Mouse (Mus musculus): ENCODE data around the gene Wiz. TPM values are rescaled to one million over a fixed set of nuclear protein-coding genes. Genes with fewer than 3 reads are reported as not detected.
A peak's percentile ranks its signal among the peaks of the same experiment; 100 is the strongest.

Gene Wiz
- polyA plus RNA-seq (2014; fragmentation: Nextera tagmentation; extraction: Ambion mirVana): 40.8 and 59.2 TPM in 2 replicates

DNA sequence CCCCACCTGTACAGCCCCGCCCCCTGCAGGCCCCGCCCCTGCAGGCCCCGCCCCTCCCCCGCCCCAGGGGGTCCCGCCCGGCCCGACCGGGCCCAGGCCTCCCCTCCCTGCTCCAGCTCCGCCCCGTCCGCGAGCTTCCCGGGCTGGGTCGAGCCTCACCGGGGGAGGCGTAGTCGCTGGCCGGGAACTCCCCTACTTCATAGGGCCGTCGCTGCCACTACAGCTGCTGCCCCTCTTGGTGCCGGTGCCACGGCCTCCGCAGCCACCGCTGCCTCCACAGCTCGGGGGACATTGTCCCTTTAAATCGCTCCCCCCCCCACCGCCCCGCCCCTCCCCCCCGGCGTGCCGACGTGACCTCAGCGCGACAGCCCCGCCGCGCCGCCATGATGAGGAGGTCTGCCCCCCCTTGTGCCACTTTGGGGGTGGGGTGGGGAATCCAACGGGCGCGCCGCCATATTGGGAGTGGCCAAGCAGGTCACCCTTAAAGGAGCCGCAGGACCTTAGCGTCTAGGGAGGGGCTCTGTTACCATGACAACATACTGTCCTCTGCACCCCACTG lies at the start of gene Wiz:
TSS of gene Wiz (minus strand) at position 339 of the 559 bp plus-strand sequence.
- Histone ChIP-seq H3K4me3 (replicated peaks; ENCODE audit: low read depth, low read length) (peak within 1 kb of the TSS; percentile 82), H3K9me3 (ENCODE audit: control insufficient read depth, low read length) (no peaks in the 10 kb centered on the region), H3K9ac (replicated peaks; ENCODE audit: low read length) (peak within 1 kb of the TSS; percentile 90), H3K4me2 (ENCODE audit: low read length) (peak within 1 kb of the TSS; percentile 92), H3K27ac (replicated peaks; ENCODE audit: low read depth, low read length) (peak within 1 kb of the TSS; percentile 85), H3K36me3 (ENCODE audit: control insufficient read depth, insufficient read depth, low read length) (peaks cover 22% of the 10 kb centered on the region), H3K4me1 (ENCODE audit: control insufficient read depth, insufficient read depth, low read length) (peaks cover 13% of the 10 kb centered on the region), H3K27me3 (ENCODE audit: control insufficient read depth, insufficient read depth, low read length) (peaks cover 22% of the 10 kb centered on the region)
- peak; percentile 97 for DNase-seq
- peak; percentile 90 for ATAC-seq (ENCODE audit: low FRiP score, low TSS enrichment)
- WGBS: under 1% methylated on average over 34 of the region's 44 CpGs

GRCm38 (mm10) chr17:32437106-32437505 lies 47.9 kb upstream of the Wiz start:
- ATAC-seq (ENCODE audit: low FRiP score, low TSS enrichment): no peak

DNA sequence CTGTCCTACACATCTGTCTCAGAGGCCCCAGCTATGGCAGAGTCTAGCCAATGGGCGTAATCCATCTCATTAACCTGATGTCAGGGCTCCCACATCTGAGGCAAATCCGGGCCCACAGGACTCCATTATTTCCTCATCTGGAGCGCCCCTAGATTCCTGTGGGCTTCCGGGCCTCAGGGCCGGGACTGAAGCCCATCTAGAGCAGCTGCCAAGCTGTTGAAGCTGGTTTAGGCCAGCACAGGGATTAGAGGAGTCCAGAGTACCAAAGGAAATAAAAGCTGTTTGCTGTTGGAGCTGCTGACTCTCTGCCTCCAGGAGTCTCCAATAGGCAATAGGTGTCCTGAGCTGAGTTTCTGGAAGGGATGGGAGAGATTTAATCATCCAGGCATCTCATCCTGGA lies 45.9 kb upstream of the Wiz start:
- Histone ChIP-seq H3K4me3 (replicated peaks; ENCODE audit: low read depth, low read length) (no peak overlapping the region), H3K9ac (replicated peaks; ENCODE audit: low read length) (no peak overlapping the region), H3K4me2 (ENCODE audit: low read length) (no peak overlapping the region), H3K9me3 (ENCODE audit: control insufficient read depth, low read length) (no peaks in the 10 kb centered on the region), H3K27ac (replicated peaks; ENCODE audit: low read depth, low read length) (no peak overlapping the region), H3K27me3 (ENCODE audit: control insufficient read depth, insufficient read depth, low read length) (no peaks in the 10 kb centered on the region), H3K36me3 (ENCODE audit: control insufficient read depth, insufficient read depth, low read length) (no peaks in the 10 kb centered on the region), H3K4me1 (ENCODE audit: control insufficient read depth, insufficient read depth, low read length) (no peaks in the 10 kb centered on the region)
- ATAC-seq (ENCODE audit: low FRiP score, low TSS enrichment) (no peak), DNase-seq (no peak)
- 72% methylated on average over 5 of the region's 5 CpGs for whole genome bisulfite sequencing

More at GRCm38 (mm10) chr17:32437106-32437505, 47.9 kb upstream of the Wiz start:
- no peaks in the 10 kb centered on the region for H3K4me1 ChIP-seq (ENCODE audit: control insufficient read depth, insufficient read depth, low read length)
- H3K27me3 ChIP-seq (ENCODE audit: control insufficient read depth, insufficient read depth, low read length): no peaks in the 10 kb centered on the region
- no peaks in the 10 kb centered on the region for H3K36me3 ChIP-seq (ENCODE audit: control insufficient read depth, insufficient read depth, low read length)
- no peak overlapping the region for H3K9ac ChIP-seq (replicated peaks; ENCODE audit: low read length)
- no peak overlapping the region for H3K27ac ChIP-seq (replicated peaks; ENCODE audit: low read depth, low read length)
- no peak overlapping the region for H3K4me2 ChIP-seq (ENCODE audit: low read length)
- DNase-seq: no peak
- 91% methylated on average over 4 of the region's 4 CpGs for WGBS
- H3K4me3 ChIP-seq (replicated peaks; ENCODE audit: low read depth, low read length): no peak overlapping the region
- H3K9me3 ChIP-seq (ENCODE audit: control insufficient read depth, low read length): no peaks in the 10 kb centered on the region

DNA sequence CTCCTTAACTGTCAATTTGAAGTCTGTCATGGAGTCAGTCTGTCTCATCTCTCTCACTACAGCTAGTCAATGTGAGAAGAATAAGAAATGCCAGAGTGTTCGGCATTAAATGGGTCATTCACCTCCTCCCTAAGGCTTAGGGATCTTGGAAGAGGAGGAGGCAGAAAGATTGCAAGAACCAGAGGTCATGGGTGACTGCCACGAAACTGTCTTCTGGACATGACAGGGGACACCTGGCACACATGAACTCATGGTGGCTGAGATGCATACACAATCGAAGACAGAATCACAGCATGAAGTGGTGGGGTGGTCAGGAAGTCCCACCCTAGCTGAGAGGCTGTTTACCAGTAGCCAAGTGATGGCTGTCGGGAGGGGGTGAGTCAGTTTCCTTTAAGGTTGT lies 45.1 kb upstream of the Wiz start:
- DNase-seq (no peak), ATAC-seq (ENCODE audit: low FRiP score, low TSS enrichment) (no peak)
- H3K9me3 ChIP-seq (ENCODE audit: control insufficient read depth, low read length): no peaks in the 10 kb centered on the region
- no peaks in the 10 kb centered on the region for H3K36me3 ChIP-seq (ENCODE audit: control insufficient read depth, insufficient read depth, low read length)
- no peak overlapping the region for H3K4me3 ChIP-seq (replicated peaks; ENCODE audit: low read depth, low read length)
- no peaks in the 10 kb centered on the region for H3K27me3 ChIP-seq (ENCODE audit: control insufficient read depth, insufficient read depth, low read length)
- 83% methylated on average over 4 of the region's 4 CpGs for WGBS
- H3K4me2 ChIP-seq (ENCODE audit: low read length): no peak overlapping the region
- no peak overlapping the region for H3K27ac ChIP-seq (replicated peaks; ENCODE audit: low read depth, low read length)
- H3K4me1 ChIP-seq (ENCODE audit: control insufficient read depth, insufficient read depth, low read length): no peaks in the 10 kb centered on the region
- H3K9ac ChIP-seq (replicated peaks; ENCODE audit: low read length): no peak overlapping the region

DNA sequence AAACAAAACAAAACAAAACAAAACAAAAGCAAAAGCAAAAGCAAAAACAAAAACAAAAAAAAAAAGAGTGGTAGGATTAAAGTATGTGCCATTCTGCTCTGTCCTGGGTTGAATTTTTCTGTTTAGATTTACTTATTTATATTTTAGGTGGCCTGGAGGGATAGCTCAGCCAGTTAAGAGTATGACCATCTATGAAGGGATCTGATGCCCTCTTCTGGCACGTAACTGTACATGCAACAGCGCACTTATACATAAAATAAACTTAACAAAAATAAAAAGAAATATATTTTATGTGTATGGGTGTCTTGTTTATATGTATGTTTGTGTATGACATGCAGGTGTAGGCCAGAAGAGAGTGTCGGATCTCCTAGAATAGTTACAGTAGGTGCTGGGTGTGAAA lies 42.7 kb upstream of the Wiz start:
- Histone ChIP-seq H3K36me3 (ENCODE audit: control insufficient read depth, insufficient read depth, low read length) (no peaks in the 10 kb centered on the region), H3K4me3 (replicated peaks; ENCODE audit: low read depth, low read length) (no peak overlapping the region), H3K27ac (replicated peaks; ENCODE audit: low read depth, low read length) (no peak overlapping the region), H3K9me3 (ENCODE audit: control insufficient read depth, low read length) (no peaks in the 10 kb centered on the region), H3K9ac (replicated peaks; ENCODE audit: low read length) (no peak overlapping the region), H3K4me1 (ENCODE audit: control insufficient read depth, insufficient read depth, low read length) (no peaks in the 10 kb centered on the region), H3K4me2 (ENCODE audit: low read length) (no peak overlapping the region), H3K27me3 (ENCODE audit: control insufficient read depth, insufficient read depth, low read length) (no peaks in the 10 kb centered on the region)
- WGBS: 69% methylated on average over 3 of the region's 3 CpGs
- no peak for ATAC-seq (ENCODE audit: low FRiP score, low TSS enrichment)
- peak; percentile 62 for DNase-seq

GRCm38 (mm10) chr17:32426610-32427009 lies 37.4 kb upstream of the Wiz start:
- H3K9me3 ChIP-seq (ENCODE audit: control insufficient read depth, low read length): no peaks in the 10 kb centered on the region
- H3K27me3 ChIP-seq (ENCODE audit: control insufficient read depth, insufficient read depth, low read length): no peaks in the 10 kb centered on the region
- H3K4me2 ChIP-seq (ENCODE audit: low read length): no peak overlapping the region
- ATAC-seq (ENCODE audit: low FRiP score, low TSS enrichment): no peak
- H3K4me3 ChIP-seq (replicated peaks; ENCODE audit: low read depth, low read length): no peak overlapping the region
- DNase-seq: no peak
- H3K4me1 ChIP-seq (ENCODE audit: control insufficient read depth, insufficient read depth, low read length): no peaks in the 10 kb centered on the region
- no peak overlapping the region for H3K9ac ChIP-seq (replicated peaks; ENCODE audit: low read length)
- no peak overlapping the region for H3K27ac ChIP-seq (replicated peaks; ENCODE audit: low read depth, low read length)
- H3K36me3 ChIP-seq (ENCODE audit: control insufficient read depth, insufficient read depth, low read length): no peaks in the 10 kb centered on the region

DNA sequence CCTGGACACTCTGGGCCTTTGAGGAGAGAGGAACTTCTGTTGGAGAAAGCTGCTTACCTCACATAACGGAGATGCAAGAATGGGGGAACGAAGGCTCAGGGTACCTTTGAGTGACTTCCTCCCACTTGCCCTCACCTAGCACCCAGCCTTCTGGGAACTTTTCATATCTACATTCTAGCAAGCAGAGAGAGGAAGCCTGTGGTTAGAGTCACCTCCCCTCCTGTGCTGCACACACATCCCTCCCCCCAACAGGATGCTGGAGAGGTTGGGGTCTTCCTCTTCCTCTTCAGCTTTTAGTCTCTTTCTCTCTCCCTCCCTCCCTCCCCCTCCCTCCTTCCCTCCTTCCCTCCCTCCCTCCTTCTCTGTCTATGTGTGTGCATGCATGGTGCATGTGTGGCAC lies 34.8 kb upstream of the Wiz start, which contains the start of gene Pglyrp2:
TSS of gene Pglyrp2 (minus strand) at position 134 of the 400 bp plus-strand sequence.
- 92% methylated on average over 2 of the region's 2 CpGs for WGBS
- DNase-seq (no peak), ATAC-seq (ENCODE audit: low FRiP score, low TSS enrichment) (no peak)
- Histone ChIP-seq H3K9me3 (ENCODE audit: control insufficient read depth, low read length) (no peaks in the 10 kb centered on the region), H3K9ac (replicated peaks; ENCODE audit: low read length) (no peak within 1 kb of the TSS), H3K27ac (replicated peaks; ENCODE audit: low read depth, low read length) (no peak within 1 kb of the TSS), H3K27me3 (ENCODE audit: control insufficient read depth, insufficient read depth, low read length) (no peaks in the 10 kb centered on the region), H3K4me1 (ENCODE audit: control insufficient read depth, insufficient read depth, low read length) (no peaks in the 10 kb centered on the region), H3K4me3 (replicated peaks; ENCODE audit: low read depth, low read length) (no peak within 1 kb of the TSS), H3K36me3 (ENCODE audit: control insufficient read depth, insufficient read depth, low read length) (no peaks in the 10 kb centered on the region), H3K4me2 (ENCODE audit: low read length) (no peak within 1 kb of the TSS)

GRCm38 (mm10) chr17:32420781-32421180 lies 31.5 kb upstream of the Wiz start:
- Histone ChIP-seq H3K9ac (replicated peaks; ENCODE audit: low read length) (no peak overlapping the region), H3K9me3 (ENCODE audit: control insufficient read depth, low read length) (no peaks in the 10 kb centered on the region), H3K4me1 (ENCODE audit: control insufficient read depth, insufficient read depth, low read length) (no peaks in the 10 kb centered on the region), H3K27ac (replicated peaks; ENCODE audit: low read depth, low read length) (no peak overlapping the region), H3K4me3 (replicated peaks; ENCODE audit: low read depth, low read length) (no peak overlapping the region), H3K27me3 (ENCODE audit: control insufficient read depth, insufficient read depth, low read length) (no peaks in the 10 kb centered on the region), H3K4me2 (ENCODE audit: low read length) (no peak overlapping the region), H3K36me3 (ENCODE audit: control insufficient read depth, insufficient read depth, low read length) (no peaks in the 10 kb centered on the region)
- ATAC-seq (ENCODE audit: low FRiP score, low TSS enrichment): no peak
- WGBS: 86% methylated on average over 8 of the region's 8 CpGs
- no peak for DNase-seq

- H3K9me3 ChIP-seq (ENCODE audit: control insufficient read depth, low read length): no peaks in the 10 kb centered on the region
- DNase-seq (no peak), ATAC-seq (ENCODE audit: low FRiP score, low TSS enrichment) (no peak)
- H3K4me3 ChIP-seq (replicated peaks; ENCODE audit: low read depth, low read length): no peak overlapping the region
- no peak overlapping the region for H3K27ac ChIP-seq (replicated peaks; ENCODE audit: low read depth, low read length)
- 79% methylated on average over 2 of the region's 2 CpGs for WGBS
- no peaks in the 10 kb centered on the region for H3K36me3 ChIP-seq (ENCODE audit: control insufficient read depth, insufficient read depth, low read length)
- H3K27me3 ChIP-seq (ENCODE audit: control insufficient read depth, insufficient read depth, low read length): no peaks in the 10 kb centered on the region
- H3K4me2 ChIP-seq (ENCODE audit: low read length): no peak overlapping the region
- H3K4me1 ChIP-seq (ENCODE audit: control insufficient read depth, insufficient read depth, low read length): no peaks in the 10 kb centered on the region
- no peak overlapping the region for H3K9ac ChIP-seq (replicated peaks; ENCODE audit: low read length)
Observed at GRCm38 (mm10) chr17:32419989-32420388, 30.8 kb upstream of the Wiz start.

Measured in midbrain, embryonic 14.5 days (tissue).